Mouse (Mus musculus): ENCODE data around the gene Uhrf1bp1l. TPM values are rescaled to one million over a fixed set of nuclear protein-coding genes. Genes with fewer than 3 reads are reported as not detected.

The Uhrf1bp1l gene
- polyA plus RNA-seq, 1 experiment from 2014 or later: 34.6 TPM

- H3K36me3 ChIP-seq (ENCODE audit: insufficient read depth, low read length): no peaks in the 10 kb centered on the region
- TF ChIP-seq CTCF (IDR thresholded peaks at IDR 0.05): no peak
- no peak for TF ChIP-seq EP300 (IDR thresholded peaks at IDR 0.05)
- peak overlapping the region; percentile 9; the same call in 1 of the 2 replicates for H3K27ac ChIP-seq (ENCODE audit: low read length)
- no peak overlapping the region for H3K9ac ChIP-seq (replicated peaks; ENCODE audit: low read depth)
- 68% methylated on average over 11 of the region's 11 CpGs for WGBS
- H3K9me3 ChIP-seq (ENCODE audit: low read length): no peaks in the 10 kb centered on the region
- no peak overlapping the region for H3K4me2 ChIP-seq (replicated peaks; ENCODE audit: low read depth, low read length)
- no peak overlapping the region for H3K4me3 ChIP-seq (ENCODE audit: low read depth, low read length)
- no peaks in the 10 kb centered on the region for H3K27me3 ChIP-seq (replicated peaks; ENCODE audit: insufficient read depth, low read length)
- ATAC-seq (no peak), DNase-seq (ENCODE audit: low spot score) (no peak)
- no peaks in the 10 kb centered on the region; the same call in 1 of the 2 replicates for H3K4me1 ChIP-seq (ENCODE audit: insufficient read depth, low read depth, low read length)
These were observed 21.3 kb downstream of the Uhrf1bp1l start for GRCm38 (mm10) chr10:89765790-89766714.

- Histone ChIP-seq H3K9ac (replicated peaks; ENCODE audit: low read depth) (no peak overlapping the region), H3K4me2 (replicated peaks; ENCODE audit: low read depth, low read length) (no peak overlapping the region), H3K9me3 (ENCODE audit: low read length) (no peaks in the 10 kb centered on the region), H3K4me3 (ENCODE audit: low read depth, low read length) (no peak overlapping the region), H3K27ac (ENCODE audit: low read length) (peak overlapping the region; percentile 51), H3K4me1 (ENCODE audit: insufficient read depth, low read depth, low read length) (no peaks in the 10 kb centered on the region; the same call in 1 of the 2 replicates), H3K27me3 (replicated peaks; ENCODE audit: insufficient read depth, low read length) (no peaks in the 10 kb centered on the region), H3K36me3 (ENCODE audit: insufficient read depth, low read length) (no peaks in the 10 kb centered on the region)
- TF ChIP-seq EP300 (IDR thresholded peaks at IDR 0.05): no peak
- no peak for TF ChIP-seq CTCF (IDR thresholded peaks at IDR 0.05)
- DNase-seq (ENCODE audit: low spot score) (no peak), ATAC-seq (peak; percentile 19; the same call in 1 of the 2 replicates)
- WGBS: 49% methylated on average over 7 of the region's 7 CpGs
These were observed 23.7 kb downstream of the Uhrf1bp1l start for GRCm38 (mm10) chr10:89768352-89769020.

GRCm38 (mm10) chr10:89769096-89769495, 24.3 kb downstream of the Uhrf1bp1l start:
- ATAC-seq: peak; percentile 23; the same call in 1 of the 2 replicates

GRCm38 (mm10) chr10:89771894-89772293, 27.1 kb downstream of the Uhrf1bp1l start:
- ATAC-seq (peak; percentile 69), DNase-seq (ENCODE audit: low spot score) (peak; percentile 85)
- Histone ChIP-seq H3K4me1 (ENCODE audit: insufficient read depth, low read depth, low read length) (no peaks in the 10 kb centered on the region; the same call in 1 of the 2 replicates), H3K27ac (ENCODE audit: low read length) (peak overlapping the region; percentile 71), H3K9ac (replicated peaks; ENCODE audit: low read depth) (no peak overlapping the region), H3K9me3 (ENCODE audit: low read length) (no peaks in the 10 kb centered on the region), H3K36me3 (ENCODE audit: insufficient read depth, low read length) (no peaks in the 10 kb centered on the region), H3K27me3 (replicated peaks; ENCODE audit: insufficient read depth, low read length) (no peaks in the 10 kb centered on the region), H3K4me3 (ENCODE audit: low read depth, low read length) (no peak overlapping the region), H3K4me2 (replicated peaks; ENCODE audit: low read depth, low read length) (no peak overlapping the region)
- 31% methylated on average over 2 of the region's 2 CpGs for WGBS
- TF ChIP-seq CTCF (IDR thresholded peaks at IDR 0.05) (no peak), EP300 (IDR thresholded peaks at IDR 0.05) (peak; percentile 34; the same call in 1 of the 2 replicates)

More at GRCm38 (mm10) chr10:89769096-89769495, 24.3 kb downstream of the Uhrf1bp1l start:
- H3K4me1 ChIP-seq (ENCODE audit: insufficient read depth, low read depth, low read length): no peaks in the 10 kb centered on the region; the same call in 1 of the 2 replicates
- H3K27ac ChIP-seq (ENCODE audit: low read length): peak overlapping the region; percentile 51; the same call in 1 of the 2 replicates
- peak; percentile 37 for DNase-seq (ENCODE audit: low spot score)
- WGBS: 54% methylated on average over 4 of the region's 4 CpGs
- H3K36me3 ChIP-seq (ENCODE audit: insufficient read depth, low read length): no peaks in the 10 kb centered on the region
- H3K9ac ChIP-seq (replicated peaks; ENCODE audit: low read depth): no peak overlapping the region
- no peaks in the 10 kb centered on the region for H3K27me3 ChIP-seq (replicated peaks; ENCODE audit: insufficient read depth, low read length)
- H3K4me2 ChIP-seq (replicated peaks; ENCODE audit: low read depth, low read length): no peak overlapping the region
- H3K4me3 ChIP-seq (ENCODE audit: low read depth, low read length): no peak overlapping the region
- TF ChIP-seq EP300 (IDR thresholded peaks at IDR 0.05) (no peak), CTCF (IDR thresholded peaks at IDR 0.05) (no peak)
- no peaks in the 10 kb centered on the region for H3K9me3 ChIP-seq (ENCODE audit: low read length)

- TF ChIP-seq CTCF (IDR thresholded peaks at IDR 0.05) (no peak), EP300 (IDR thresholded peaks at IDR 0.05) (no peak)
- WGBS: 94% methylated on average over 6 of the region's 6 CpGs
These were observed 31.2 kb downstream of the Uhrf1bp1l start for GRCm38 (mm10) chr10:89776029-89776428.

GRCm38 (mm10) chr10:89791870-89792269, 47.1 kb downstream of the Uhrf1bp1l start:
- TF ChIP-seq CTCF (IDR thresholded peaks at IDR 0.05) (no peak), EP300 (IDR thresholded peaks at IDR 0.05) (no peak)
- no peaks in the 10 kb centered on the region for H3K27me3 ChIP-seq (replicated peaks; ENCODE audit: insufficient read depth, low read length)
- H3K9ac ChIP-seq (replicated peaks; ENCODE audit: low read depth): no peak overlapping the region
- DNase-seq (ENCODE audit: low spot score) (no peak), ATAC-seq (no peak)
- no peak overlapping the region for H3K4me2 ChIP-seq (replicated peaks; ENCODE audit: low read depth, low read length)
- WGBS: 92% methylated on average over 4 of the region's 4 CpGs
- H3K27ac ChIP-seq (ENCODE audit: low read length): no peak overlapping the region
- no peaks in the 10 kb centered on the region for H3K9me3 ChIP-seq (ENCODE audit: low read length)
- H3K4me1 ChIP-seq (ENCODE audit: insufficient read depth, low read depth, low read length): no peaks in the 10 kb centered on the region
- H3K36me3 ChIP-seq (ENCODE audit: insufficient read depth, low read length): 0 out of 2 replicates have a peak, but pooled peaks cover 8% of the 10 kb centered on the region
- no peak overlapping the region for H3K4me3 ChIP-seq (ENCODE audit: low read depth, low read length)

More at GRCm38 (mm10) chr10:89776029-89776428, 31.2 kb downstream of the Uhrf1bp1l start:
- Histone ChIP-seq H3K4me3 (ENCODE audit: low read depth, low read length) (no peak overlapping the region), H3K27me3 (replicated peaks; ENCODE audit: insufficient read depth, low read length) (no peaks in the 10 kb centered on the region), H3K27ac (ENCODE audit: low read length) (no peak overlapping the region), H3K9ac (replicated peaks; ENCODE audit: low read depth) (no peak overlapping the region), H3K36me3 (ENCODE audit: insufficient read depth, low read length) (peaks cover 8% of the 10 kb centered on the region; the same call in 1 of the 2 replicates), H3K4me2 (replicated peaks; ENCODE audit: low read depth, low read length) (no peak overlapping the region), H3K4me1 (ENCODE audit: insufficient read depth, low read depth, low read length) (no peaks in the 10 kb centered on the region), H3K9me3 (ENCODE audit: low read length) (no peaks in the 10 kb centered on the region)
- DNase-seq (ENCODE audit: low spot score) (no peak), ATAC-seq (no peak)
